Mouse (Mus musculus) C2C12 (cell line): ENCODE measurements at regions not wholly inside any gene's neighbourhood (a gene's known extent, or its start where the extent isn't known, plus 50 kb on each side); places are given as distances from the start of the nearest gene placed in this dataset.

Source experiments
- CEBPB ChIP-seq: IDR thresholded peaks from one replicate; pipeline ENCODE4 v1.6.1; 2011; ENCODE audit warnings: low read depth, mild to moderate bottlenecking, control low read depth, moderate library complexity
- CTCF ChIP-seq: IDR thresholded peaks from one replicate; pipeline ENCODE4 v1.5.1; 2011; ENCODE audit not compliant: control insufficient read depth, insufficient read depth, insufficient read length
- FOSL1 ChIP-seq: IDR thresholded peaks from one replicate; pipeline ENCODE4 v1.8.0; 2011; ENCODE audit warnings: mild to moderate bottlenecking, low read length; ENCODE audit not compliant: poor library complexity, insufficient read depth, severe bottlenecking
- MAX ChIP-seq: IDR thresholded peaks from one replicate; pipeline ENCODE4 v1.6.1; 2011; ENCODE audit warnings: mild to moderate bottlenecking, control low read depth
- MYOD1 ChIP-seq: IDR thresholded peaks from one replicate; pipeline ENCODE4 v1.6.1; 2011; ENCODE audit warnings: low read depth; ENCODE audit not compliant: control insufficient read depth, insufficient read length
- MYOG ChIP-seq: IDR thresholded peaks from one replicate; pipeline ENCODE4 v1.6.1; 2011; ENCODE audit not compliant: control insufficient read depth, insufficient read length; ENCODE audit errors: extremely low read depth
- USF1 ChIP-seq: IDR thresholded peaks from one replicate; pipeline ENCODE4 v1.6.1; 2011; ENCODE audit warnings: low read depth, mild to moderate bottlenecking, control low read depth, moderate library complexity

GRCm38 (mm10) chr14:86307806-86308205, 833.2 kb downstream of the Diaph3 start:
- TF ChIP-seq CTCF, result peak; percentile 3
- TF ChIP-seq USF1, result no peak
- TF ChIP-seq MYOD1, result peak; percentile 76
- TF ChIP-seq MYOG, result no peak
- TF ChIP-seq MAX, result no peak
- no peak for TF ChIP-seq CEBPB
- no peak for TF ChIP-seq FOSL1
